Mouse (Mus musculus): ENCODE results near the gene Dok1. TPM values are rescaled to one million over a fixed set of nuclear protein-coding genes. Genes with fewer than 3 reads are reported as not detected.

Dok1 gene
- total RNA-seq, 2 experiments from 2014 or later = 6.8 to 14.1 TPM

- peak; percentile 26 for ATAC-seq (replicated peaks; ENCODE audit: poor library complexity)
These were observed 20.1 kb upstream of the Dok1 start for GRCm38 (mm10) chr6:83053136-83053960.

GRCm38 (mm10) chr6:83049367-83049766 lies 16.1 kb upstream of the Dok1 start:
- no peak for ATAC-seq (replicated peaks; ENCODE audit: poor library complexity)

GRCm38 (mm10) chr6:83044742-83045141 lies 11.5 kb upstream of the Dok1 start:
- peak; percentile 69 for ATAC-seq (replicated peaks; ENCODE audit: poor library complexity)

GRCm38 (mm10) chr6:83043993-83044392 lies 10.7 kb upstream of the Dok1 start:
- no peak for ATAC-seq (replicated peaks; ENCODE audit: poor library complexity)

DNA sequence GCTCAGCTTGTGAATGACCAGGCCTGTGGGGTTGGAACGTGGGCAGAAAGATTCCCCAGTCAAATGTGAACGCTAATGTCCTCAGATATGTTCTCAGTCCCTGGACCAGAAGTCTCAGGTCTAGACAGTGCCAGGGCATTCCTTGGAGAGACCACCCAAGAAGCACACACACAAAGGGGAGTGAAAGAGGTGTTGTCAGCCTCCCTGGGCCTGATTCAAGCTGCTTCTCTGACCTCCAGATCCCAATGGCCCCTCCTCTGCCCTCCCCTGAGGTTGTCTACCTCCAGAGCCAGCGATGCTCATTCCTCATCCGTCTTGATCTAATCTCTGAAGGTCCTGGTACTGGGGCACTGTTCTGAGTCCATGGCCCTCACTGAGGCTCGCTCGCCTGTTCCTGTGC lies 10.3 kb upstream of the Dok1 start:
- ATAC-seq (replicated peaks; ENCODE audit: poor library complexity) = no peak

- ATAC-seq (replicated peaks; ENCODE audit: poor library complexity) = no peak
These were observed 7.3 kb upstream of the Dok1 start for GRCm38 (mm10) chr6:83040601-83041000.

- peak; percentile 89 for ATAC-seq (replicated peaks; ENCODE audit: poor library complexity)
These were observed 5.3 kb upstream of the Dok1 start for GRCm38 (mm10) chr6:83038496-83039012.

- no peak for ATAC-seq (replicated peaks; ENCODE audit: poor library complexity)
These were observed 3.9 kb upstream of the Dok1 start for GRCm38 (mm10) chr6:83037188-83037587.

GRCm38 (mm10) chr6:83034463-83035055 lies 1.3 kb upstream of the Dok1 start:
- no peak for ATAC-seq (replicated peaks; ENCODE audit: poor library complexity)

DNA sequence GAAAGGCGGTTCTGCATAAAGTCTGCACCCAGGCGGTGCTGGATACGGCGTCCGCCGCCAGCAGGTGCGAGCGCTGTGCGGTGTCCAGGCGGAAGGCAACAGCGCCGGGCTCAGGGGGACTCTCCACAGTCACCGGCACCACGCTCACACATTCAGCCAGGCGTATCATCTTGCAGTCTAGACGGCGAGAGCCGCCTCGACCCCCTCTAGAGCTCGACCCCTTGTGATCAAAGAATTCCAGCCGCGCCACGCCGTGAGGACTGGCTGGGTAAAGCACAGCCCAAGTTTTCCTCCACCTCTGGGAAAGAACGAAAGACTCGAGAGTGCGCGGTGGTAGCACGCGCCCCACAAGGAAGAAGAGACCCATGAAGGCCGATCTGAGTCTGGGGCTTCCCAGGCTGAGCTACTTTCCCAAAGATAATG lies 491 bp downstream of the Dok1 start:
- peak; percentile 54 for ATAC-seq (replicated peaks; ENCODE audit: poor library complexity)

DNA sequence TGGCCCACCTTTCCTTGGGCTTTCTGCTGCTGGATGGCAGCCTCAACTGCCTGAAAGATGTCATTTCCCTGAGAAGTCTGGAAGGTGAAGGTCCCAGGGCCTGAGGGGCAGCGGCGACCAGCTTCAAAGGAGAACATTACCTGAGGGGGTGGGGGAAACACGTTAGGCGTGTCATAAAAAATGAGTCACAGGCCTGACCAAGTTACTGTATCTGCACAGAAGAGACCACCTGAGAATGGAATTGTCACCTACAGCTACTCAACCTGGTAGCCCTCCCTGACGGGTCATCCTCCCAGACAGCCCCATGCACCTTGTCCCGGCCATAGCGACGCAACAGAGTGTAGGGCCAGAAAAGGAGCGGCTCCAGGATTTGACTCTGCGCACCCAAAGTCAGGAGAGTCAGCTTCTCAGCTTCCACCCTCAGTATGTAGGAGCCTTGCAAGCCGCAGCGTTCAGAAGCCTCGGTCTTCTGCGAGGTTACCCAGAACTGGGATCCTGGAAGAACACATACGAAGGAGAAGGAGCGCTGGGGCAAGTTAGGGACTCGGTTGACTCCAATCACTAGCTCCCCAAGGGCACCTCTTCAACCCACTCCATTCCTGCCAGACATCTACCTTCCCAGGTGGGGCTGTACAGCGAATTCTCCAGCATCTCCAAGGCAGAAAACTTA lies 1.2 kb downstream of the Dok1 start:
- no peak for ATAC-seq (replicated peaks; ENCODE audit: poor library complexity)

DNA sequence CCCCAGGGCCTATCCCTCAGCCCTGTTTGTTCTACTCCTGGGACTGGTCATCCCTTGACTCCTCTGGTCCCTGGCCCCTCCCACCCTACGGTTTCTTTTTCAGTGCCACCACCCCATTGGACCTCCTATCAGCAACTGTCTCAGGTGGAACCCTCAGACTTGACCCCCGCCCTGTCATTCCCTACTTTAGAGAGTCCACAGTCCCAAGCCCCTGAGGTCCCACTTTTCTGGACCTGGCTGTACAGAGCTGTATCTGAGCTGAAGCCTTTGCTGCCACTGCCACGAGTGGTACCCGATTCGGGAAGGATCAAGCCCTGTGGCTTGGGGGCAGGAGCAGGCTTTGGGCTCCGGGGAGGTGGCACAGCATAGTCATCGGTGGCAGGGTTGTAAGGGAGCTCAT lies 2.2 kb downstream of the Dok1 start:
- no peak for ATAC-seq (replicated peaks; ENCODE audit: poor library complexity)

DNA sequence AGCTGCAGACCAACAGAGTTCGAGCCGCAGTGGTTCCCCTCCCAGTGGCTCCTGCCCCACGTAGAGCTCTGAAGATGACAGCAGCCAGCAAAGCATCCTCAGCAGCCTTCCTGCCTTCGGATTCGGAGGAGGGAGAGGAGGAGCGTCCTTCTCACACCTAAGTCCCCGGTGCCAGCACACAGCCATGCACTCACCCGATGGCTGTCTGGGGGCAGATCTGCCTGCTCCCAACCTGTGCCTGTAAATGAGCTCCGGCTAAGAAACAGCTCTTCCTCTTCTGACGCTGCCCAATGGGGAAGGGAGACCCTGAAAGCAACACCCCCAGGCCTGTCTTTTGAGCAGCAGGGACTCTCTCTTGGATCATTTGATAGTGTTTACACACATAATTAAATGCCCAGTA lies 3.5 kb downstream of the Dok1 start:
- ATAC-seq (replicated peaks; ENCODE audit: poor library complexity) = no peak

DNA sequence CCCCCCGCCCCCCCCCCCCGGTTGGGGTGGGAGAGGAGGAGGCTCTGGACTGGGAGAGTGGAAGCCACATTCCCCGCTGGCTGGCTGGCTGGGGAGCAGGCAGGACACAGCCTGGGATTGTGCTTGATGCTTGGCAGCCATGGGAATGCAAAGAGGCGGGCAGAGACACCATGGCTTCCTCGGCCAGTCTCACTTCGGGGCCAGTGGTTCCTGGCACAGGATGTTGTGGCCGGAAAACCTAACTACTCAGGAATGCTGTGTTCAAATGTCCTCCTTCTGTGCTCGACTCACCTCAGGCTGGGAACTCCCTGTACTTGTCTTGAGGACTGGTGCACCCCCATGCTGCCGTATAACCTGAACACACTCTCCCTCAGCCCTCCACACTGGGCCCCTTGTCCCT lies 5.6 kb downstream of the Dok1 start:
- no peak for ATAC-seq (replicated peaks; ENCODE audit: poor library complexity)

DNA sequence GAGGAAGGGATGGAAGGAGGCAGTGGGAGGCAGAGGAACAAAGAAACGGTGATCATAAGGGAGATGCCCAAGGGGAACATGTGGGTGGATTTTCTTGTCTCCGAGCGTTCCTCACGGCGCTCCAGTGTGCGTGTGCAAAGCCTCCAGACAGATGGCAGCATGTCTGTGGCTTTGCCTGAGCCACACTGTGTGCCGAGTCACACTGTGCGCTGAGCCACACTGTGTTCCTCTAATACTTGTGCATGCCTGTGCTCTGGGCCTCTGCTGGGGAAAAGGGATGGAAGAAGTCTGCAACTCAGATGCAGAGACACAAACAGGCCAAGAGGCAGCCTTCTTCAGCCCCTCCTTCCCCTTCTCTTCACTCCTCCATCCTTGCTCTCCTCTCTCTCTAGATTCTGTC lies 6.0 kb downstream of the Dok1 start:
- ATAC-seq (replicated peaks; ENCODE audit: poor library complexity) = 0 out of 2 replicates have a peak, but pooled peaks have one; percentile 7

- ATAC-seq (replicated peaks; ENCODE audit: poor library complexity) = no peak
These were observed 8.1 kb downstream of the Dok1 start for GRCm38 (mm10) chr6:83025221-83025620.

GRCm38 (mm10) chr6:83024421-83024820 lies 8.8 kb downstream of the Dok1 start:
- no peak for ATAC-seq (replicated peaks; ENCODE audit: poor library complexity)

DNA sequence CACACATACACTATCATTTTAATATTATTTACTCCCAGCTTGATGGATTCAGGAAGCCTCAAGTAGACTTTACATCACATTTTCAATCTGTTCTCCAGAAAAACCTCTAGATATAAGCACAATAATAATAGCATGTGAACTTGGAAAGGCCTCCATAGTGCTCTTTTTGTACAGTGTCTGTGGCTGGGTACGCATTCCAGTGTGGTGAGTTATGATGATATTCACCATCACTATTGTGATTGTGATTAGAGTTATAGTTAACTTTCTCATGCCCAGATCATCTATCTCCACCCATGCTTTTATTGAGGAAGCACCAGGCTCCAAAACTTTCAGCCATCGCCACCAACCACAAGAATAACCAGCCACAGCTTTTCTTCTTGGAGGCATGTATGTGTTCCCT lies 9.5 kb downstream of the Dok1 start:
- ATAC-seq (replicated peaks; ENCODE audit: poor library complexity) = no peak

GRCm38 (mm10) chr6:83023008-83023407 lies 10.3 kb downstream of the Dok1 start:
- no peak for ATAC-seq (replicated peaks; ENCODE audit: poor library complexity)

GRCm38 (mm10) chr6:83020836-83021593 lies 12.3 kb downstream of the Dok1 start:
- ATAC-seq (replicated peaks; ENCODE audit: poor library complexity) = no peak

GRCm38 (mm10) chr6:83020121-83020520 lies 13.2 kb downstream of the Dok1 start:
- peak; percentile 78 for ATAC-seq (replicated peaks; ENCODE audit: poor library complexity)
